Mouse (Mus musculus) induced T-regulatory cell, adult 2 months (primary cell): ENCODE measurements at regions not wholly inside any gene's neighbourhood (a gene's known extent, or its start where the extent isn't known, plus 50 kb on each side); places are given as distances from the start of the nearest gene placed in this dataset.

Experiments used
- DNase-seq: peaks from one replicate; pipeline ENCODE4 v3.0.0-alpha.2; 2012; ENCODE audit warnings: low read depth

DNA sequence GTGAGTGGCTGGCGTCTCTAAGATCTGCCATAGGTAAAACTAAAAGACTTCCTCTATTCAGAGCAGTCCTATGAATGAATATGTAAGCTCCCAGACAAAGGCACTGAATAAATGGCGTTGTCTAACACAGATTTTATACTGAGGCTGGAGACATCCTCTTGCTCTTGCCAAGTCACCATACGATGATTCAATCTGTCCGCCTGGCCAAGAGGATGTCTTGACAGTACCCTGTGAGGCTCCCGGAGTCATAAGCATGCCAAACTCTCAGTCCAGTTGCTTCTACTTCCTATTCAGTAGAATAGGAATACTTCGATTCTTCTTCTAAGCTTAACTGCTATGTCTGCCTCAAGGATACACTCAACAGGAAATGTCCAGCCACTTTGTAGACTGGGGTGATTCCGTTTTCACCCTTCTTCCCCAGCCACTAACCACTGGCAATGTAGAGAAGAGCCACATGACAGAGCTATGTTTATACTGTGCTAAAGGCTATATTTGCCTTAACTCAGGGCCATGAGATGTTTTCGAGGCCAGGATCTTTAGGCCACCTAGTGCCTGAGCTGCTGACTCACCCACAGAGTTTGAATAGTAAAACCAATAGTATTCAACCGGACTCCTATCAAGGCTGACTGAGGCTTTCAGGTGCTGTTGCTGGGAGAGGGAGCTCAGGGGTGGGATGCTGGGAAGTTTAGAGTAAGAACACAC lies 188.7 kb upstream of the Atp5g3 start:
- DNase-seq: no peak

DNA sequence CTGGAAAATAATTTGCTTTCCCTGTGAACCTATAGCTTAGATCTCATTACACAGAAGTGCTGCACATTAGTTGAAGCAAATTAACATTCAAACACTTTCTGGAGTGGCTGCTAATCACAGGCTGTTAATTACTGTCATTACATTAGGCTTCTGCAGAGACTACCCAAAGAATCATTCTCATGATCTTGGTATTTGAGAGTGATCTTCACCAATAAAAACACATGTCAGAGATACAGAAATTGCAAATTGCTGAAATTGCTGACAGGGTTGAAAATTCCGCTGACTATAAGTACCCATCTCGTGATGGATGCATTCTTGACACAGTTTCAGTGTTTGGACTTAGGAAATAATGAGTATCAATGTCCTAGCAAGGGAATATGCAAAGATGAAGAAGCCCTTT lies 185.7 kb upstream of the Atp5g3 start:
- no peak for DNase-seq

DNA sequence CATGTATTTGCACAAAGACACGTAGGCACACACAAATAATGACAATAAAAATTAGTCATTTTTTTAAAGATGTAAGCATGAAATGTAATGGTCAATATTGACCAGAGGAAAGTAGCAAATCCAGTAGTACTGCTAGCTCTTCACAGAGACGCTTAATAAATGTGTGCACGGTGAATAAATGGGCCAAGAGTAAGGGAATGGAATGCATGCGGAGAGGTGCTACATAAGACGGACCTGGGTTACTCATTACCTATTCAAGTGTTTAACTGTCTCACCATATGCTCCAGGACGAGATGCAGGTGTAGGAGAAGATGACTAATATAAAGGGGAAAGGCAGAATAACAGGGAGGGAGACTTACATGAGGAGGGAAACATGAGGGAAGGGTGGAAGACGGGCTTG lies 182.4 kb upstream of the Atp5g3 start:
- no peak for DNase-seq

DNA sequence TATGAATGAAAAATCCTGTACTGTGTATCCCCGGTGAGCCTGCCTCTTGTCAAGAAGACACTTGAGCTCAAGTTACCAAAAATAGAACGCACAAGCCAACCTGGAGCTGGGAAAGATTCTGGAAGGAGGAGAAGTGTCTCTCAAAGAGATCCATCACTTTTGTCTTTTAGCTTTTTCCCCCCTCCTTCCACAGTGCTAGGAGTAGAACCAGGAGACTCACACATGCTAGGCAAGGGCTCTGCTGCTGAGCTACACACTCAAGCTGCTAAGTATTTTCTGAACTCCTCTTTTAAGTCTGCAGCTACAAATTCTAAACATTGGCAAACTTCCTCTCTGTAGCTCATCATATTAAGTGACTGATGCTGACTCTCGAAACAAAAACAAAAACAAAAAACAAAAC lies 176.2 kb upstream of the Atp5g3 start:
- DNase-seq: no peak

DNA sequence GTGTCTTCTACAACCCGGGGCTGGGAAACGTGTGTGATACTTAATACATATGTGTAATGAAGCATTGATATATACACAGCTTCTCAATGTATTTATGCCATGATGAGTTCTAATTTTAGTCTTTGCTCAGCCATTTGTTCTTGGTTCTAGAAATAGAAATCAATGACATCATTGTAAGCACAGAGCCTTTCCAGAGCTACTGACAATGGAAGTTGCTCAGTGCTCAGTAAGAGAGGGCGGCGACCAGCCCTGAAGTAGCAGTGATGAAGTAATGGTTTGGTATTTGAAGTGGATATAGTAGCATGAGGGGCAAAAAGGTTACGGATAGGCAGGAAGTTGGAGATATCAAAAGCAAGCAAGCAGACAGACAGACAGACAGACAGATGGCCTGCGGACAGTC lies 173.8 kb upstream of the Atp5g3 start:
- no peak for DNase-seq

DNA sequence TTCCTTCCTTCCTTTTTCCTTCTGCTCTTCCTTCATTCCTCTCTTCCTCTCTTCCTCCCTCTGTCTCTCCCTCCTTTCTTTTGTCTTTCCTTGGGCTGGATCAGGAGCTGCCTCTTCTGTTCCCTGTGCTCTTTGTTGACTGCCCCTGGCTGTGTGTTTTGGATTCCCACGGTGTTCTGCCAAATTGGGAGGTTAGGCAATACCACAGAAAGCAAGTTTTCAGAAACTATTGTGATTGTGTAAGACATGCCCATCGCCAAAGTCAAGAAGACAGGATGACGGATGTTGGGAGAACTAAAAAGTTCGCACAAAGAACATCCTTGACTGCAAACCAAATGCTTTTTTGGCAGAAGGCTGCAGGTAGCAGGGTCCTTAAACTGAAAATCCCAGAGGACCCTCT lies 165.6 kb upstream of the Atp5g3 start:
- DNase-seq: no peak

DNA sequence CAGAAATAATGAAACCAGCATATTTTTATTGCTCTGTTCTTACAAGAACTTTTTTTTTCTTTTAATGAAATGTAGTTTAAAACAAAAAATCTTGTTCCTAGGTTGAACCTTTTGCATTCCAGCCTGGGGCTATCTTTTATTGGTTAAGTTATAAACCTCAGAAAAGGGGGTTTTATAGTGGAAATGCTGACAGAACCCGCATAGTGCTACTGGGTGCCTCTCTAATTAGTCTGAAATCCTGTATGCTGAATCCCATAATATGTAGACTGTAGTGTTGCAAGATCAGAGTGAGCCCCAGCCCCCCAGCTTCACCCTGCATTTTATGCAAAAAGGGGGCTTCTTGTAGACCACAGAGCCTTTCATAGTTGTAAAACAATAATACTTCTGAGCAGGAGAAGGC lies 164.4 kb upstream of the Atp5g3 start:
- no peak for DNase-seq

DNA sequence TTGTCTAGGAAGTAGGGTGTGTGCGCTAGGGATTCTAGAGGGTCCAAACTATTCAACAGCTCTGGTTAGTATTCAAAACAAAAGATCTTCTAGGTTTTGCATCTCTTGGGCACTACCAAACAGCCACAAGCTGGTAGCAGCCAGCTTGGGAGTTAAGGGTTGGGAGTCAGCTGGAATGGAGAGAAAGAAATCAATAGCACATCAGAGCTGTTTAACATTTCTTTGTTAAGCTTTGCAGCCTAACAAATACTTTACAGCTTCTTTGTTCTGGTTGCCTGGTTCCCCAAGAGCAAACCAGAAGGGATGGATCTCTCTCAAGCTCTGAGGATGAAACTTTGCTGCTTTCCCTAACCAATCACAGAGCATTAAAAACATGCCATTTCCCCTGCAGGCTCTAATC lies 162.3 kb upstream of the Atp5g3 start:
- DNase-seq: no peak

DNA sequence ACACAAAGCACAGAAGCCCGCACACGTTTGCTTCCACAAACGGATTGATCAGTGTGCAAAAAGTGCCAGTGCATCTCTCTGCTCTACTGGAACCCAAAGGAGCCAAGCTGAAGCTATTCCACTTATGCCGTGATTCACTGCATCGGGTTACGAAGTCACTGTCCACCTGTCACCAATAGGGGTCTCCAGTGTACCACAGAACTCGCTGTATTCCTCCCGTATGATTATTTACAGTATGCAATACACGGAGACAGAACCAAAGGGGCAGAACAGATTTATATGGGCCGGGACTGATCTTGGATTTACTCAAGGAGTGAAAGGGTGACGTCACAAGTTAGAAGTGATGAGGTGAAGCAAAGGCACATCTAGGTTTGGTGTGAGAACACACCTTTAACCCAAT lies 155.5 kb upstream of the Atp5g3 start:
- DNase-seq: peak; percentile 49

DNA sequence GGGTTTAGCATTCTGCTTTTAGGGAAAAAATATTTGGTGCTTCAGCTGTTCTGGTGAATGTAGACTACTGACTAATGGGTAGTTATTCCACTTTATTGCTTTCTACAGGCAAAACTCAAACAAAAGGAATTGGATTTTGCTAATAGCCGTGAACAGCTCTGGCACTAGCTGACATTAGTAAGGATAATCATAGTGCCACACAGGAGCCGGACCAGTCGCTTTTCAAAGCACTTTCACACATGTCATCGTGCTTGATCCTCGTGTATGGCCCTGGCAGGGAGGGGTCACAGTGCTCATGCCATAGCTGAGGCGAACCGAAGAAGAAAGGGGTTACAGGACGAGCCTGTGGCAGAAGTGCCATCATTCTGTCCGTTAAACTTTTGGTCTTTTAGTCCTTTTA lies 153.2 kb upstream of the Atp5g3 start:
- no peak for DNase-seq

DNA sequence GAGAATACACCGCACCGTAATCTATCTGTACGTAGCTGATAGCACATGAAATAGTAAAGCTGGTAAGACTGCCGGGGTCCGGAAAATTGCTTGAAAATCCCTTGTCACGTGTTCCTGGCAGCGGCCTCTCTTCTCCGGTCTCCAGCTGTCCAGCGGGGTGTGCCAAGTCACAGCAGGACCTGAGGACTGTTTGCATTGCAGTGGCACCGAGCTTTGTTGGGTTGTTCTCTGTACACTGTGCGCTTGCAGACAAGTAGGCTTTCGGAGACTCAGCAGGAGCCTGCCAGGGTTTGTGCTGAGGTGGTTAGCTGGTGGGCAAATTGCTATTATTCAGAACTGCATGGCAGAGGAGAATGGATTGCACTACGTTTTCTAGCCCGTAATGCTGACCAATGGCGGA lies 152.7 kb upstream of the Atp5g3 start:
- no peak for DNase-seq

DNA sequence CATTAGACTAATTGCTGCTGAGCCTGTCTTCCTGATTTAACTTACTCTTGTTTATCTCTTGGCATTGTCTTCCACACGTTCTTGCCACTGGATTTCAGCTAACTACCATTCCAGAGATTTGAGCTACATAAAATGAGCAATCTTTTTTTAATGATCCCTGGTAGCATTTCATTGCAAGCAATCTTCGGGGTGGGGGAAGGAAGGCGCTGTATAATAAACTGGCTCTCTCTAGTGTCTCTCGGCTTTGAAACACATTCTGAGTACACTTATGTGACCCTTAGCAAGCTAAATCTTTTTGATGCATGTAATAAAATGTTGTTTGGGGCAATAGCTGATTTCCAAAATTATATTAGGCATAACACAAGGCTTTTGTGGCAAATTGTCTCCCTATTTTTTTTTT lies 152.2 kb upstream of the Atp5g3 start:
- DNase-seq: no peak

DNA sequence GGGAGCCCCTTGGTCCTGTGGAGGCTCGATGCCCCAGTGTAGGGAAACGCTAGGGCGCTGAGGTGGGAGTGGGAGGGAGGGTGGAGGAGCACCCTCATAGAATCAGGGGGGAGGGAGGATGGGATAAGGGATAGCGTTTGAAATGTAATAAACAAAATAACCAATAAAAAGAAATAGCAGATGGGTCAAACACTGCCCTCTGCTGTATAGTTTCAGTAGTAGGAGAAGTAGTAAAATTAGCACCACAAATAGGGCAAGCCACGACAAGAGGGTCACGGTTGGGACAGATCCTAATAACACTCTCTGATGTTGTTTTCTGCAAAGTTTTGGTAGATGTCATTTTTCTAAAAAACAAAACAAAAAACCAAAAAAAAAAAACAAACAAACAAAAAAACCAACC lies 131.3 kb upstream of the Atp5g3 start:
- DNase-seq: no peak

DNA sequence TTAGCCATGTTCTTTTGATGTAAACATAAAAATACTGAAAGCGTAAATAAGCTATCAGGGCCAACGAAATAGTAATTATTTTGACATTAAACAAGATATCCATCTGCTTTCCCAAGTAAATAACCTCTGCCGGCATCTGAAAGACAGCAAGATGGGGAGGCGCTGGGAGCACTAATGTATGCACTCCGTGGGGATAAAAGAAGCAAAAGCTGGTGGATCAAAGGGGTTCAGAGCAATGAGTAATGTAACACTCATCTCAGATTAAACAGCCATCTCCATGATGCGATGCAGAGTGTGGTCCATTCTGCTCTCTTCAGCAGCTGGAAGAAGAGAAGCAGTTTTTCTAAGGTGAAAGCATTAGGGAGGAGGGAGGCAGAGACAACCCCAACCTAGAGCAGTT lies 128.5 kb upstream of the Atp5g3 start:
- DNase-seq: no peak

DNA sequence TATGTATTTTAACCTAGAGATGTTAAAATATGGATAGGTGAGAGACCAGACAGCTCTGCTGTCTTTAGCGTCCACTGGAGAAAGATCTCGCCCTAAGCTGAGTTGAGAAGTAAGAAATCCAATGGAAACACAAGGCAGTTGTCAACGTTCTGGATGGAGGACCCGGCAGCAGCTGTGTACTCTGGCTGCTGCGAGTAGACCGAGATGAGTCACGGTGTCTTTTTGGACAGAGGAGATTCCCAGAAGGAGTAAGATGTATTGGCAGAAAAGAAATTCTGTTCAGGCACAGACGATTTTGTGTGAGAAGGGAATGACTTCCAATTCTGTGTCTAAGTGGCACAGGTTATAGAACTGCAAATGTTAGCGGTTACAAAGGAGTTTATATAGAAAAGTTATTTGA lies 124.9 kb upstream of the Atp5g3 start:
- no peak for DNase-seq

DNA sequence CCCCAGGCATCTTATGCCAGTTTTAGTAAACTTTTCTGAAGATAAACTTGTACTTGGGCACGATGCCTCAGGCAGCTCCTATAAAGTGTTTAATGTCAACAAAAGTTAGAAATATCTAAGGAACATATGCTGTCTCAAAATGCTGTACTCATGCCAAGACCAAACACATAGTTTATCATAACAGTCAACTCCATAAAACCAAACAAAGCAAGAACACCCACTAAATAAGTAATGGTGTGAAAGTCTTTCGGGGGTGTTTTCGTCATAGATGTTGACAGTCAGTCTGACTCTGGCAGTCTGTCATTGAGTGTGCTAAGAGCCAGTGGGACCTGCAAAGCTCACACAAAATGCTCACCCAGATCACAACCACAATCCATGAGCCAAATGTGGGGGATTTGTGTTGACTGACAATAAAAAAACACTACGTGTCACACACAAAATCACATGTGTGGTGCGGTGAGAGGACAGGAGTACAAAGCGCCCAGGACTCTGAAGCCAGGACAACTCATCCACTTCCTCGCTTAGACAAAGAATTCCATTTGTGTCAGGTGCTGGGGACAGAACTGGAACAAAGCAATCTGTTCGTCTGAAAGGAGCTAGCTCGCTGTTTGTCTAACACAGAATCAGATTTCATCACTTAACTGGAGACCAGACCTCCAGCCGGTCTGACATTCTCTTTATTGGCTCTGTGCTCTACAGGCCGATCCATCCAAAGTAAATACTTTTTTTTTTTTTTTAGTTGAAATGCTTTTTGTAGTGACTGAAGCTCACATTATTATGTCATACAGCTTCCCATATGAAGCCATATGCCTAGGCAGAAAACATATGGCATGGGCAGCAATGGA lies 121.3 kb upstream of the Atp5g3 start:
- no peak for DNase-seq

DNA sequence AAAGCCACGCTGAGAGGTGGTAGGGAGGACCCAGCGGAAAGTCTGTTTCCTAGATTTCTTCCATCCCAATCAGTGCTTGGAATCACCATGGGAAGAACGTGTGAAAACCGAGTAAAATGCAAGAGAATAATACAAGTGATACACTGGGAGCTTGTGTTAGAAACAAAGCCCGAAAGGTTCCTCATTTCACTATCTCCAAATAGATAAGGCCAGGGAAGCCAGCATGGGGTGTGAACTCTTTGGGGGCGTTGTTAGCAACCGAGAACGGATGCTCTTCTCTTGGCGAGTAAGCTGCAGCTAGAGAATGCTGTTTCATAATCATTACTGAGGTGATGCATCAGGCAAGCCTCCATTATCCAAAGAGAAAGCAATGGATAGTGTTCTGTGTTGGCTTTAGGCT lies 118.8 kb upstream of the Atp5g3 start:
- DNase-seq: no peak

DNA sequence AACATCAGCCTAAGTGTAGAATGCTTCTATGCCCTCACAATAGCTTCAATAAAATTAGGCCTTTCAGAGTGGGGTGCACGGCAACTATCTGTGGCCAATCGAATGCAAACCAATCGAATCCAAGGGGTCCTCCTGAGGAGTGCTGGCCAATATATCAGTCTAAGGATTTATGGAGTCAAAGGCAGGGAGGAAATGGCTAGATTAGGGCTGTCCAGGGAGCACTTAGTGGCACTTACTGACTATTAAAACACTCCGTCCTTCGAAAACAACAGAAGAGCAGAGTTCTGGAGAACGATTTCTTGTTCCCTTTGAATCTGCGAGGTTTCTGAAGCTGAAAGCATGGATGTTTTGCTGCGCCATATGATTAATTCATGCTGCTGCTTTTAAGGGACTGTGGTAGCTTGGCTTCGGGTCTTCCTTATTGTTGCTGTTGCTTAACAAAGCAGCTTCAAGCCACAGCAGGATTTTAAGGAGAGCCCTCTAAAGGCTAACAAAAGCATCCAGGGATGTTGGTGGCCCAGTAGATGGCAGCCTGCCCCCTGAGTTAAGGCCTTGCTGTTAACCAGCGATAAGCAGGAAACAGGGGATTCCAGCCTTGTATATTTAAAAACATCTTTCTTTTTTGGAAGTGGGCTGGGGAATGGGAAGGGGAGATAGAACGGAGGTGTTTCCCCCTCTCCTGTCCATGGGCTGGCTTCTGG lies 116.4 kb upstream of the Atp5g3 start:
- no peak for DNase-seq

DNA sequence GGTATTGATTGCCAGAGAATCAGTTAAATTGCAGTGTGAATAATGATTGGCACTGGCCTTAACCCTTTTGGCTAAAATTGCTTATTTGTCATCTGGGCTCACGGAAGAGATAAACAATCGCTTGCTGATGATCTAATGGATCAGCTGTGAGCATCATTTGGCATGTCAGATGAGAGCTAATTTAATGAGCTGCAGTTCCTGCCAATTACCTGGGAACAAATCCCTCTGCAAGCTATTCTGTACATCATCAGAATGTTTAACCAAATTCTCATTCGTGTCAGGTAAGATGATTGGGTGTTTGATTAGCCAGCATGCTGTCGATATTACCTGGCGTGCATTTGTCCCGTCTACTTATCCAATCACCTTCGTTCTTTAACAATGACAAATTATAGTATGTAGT lies 104.0 kb upstream of the Atp5g3 start:
- no peak for DNase-seq

DNA sequence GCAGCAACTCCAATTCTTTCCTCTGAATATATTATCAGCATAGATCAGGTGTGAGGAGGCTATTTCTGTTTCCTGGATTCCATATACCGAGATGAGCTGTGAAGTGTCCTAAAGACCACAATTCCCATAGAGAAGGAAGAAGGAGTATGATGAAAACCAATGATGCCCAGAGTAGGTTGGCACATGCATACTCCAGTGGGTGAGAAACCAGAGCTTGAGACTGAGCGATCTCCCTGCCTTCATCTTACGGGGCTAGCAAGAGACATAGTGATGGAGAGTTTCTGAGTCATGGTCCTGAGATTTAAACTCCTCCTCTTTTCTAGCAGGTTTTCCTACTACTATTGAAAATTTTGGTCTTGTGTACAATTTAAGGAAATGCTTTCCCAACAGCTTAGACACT lies 103.1 kb upstream of the Atp5g3 start:
- DNase-seq: no peak

DNA sequence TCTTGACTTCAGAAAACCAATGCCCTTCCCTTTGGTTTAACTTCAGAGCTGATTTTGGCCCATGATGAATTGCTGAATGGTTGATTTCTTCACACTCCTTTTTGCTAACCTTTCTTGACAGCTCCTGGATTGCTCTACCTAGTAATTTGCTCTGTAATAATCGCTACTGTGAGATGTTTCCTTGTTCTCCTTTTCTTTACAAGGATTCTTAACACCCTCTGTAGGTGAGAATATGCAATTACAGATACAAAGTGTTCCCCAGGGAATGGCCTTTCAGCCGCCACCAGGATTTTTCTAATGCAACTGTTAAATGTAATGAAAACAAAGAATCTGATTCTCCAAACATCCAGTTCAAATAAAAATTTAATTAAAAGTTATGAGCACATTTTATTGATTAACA lies 87.4 kb upstream of the Atp5g3 start:
- peak; percentile 2 for DNase-seq

DNA sequence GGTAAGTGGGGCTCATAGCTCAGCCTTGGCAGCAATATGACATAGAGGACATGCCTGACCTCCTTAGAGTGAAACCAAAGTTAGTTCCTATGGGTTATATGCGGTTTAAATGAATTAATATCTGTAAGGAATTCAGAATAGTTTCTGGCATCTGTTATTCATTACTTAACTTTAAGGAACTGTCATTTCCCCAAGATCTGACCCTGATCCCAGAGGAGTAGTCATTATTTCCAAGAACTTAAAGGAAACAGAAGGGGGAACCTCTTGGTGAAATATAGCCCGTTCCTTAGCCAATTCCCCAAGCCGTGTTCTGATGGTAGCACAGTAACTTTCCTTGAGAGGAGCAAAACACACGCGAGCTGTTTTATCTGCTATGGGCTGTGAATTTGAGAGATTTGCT lies 85.9 kb upstream of the Atp5g3 start:
- DNase-seq: no peak

DNA sequence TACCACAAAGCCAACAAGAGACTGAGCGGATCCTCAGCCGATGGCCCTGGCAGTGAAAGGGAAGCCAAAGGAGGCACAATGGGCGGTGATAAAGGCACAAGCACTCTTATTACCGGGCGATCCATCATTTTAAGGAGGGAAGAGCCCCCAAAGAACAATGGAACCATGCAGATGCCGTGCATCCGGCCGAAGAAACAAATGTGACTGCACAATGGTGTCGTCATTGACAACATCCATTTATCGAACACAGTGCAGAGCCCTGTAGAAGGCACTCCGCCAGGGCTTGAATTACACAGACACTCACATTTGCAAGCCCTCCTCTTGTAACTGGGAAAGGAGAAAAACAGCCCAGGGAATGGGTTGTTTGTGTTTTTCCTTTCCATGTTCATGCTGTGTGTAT lies 80.7 kb upstream of the Atp5g3 start:
- no peak for DNase-seq
